Mouse (Mus musculus): ENCODE measurements at regions not wholly inside any gene's neighbourhood (a gene's known extent, or its start where the extent isn't known, plus 50 kb on each side); places are given as distances from the start of the nearest gene placed in this dataset.

DNA sequence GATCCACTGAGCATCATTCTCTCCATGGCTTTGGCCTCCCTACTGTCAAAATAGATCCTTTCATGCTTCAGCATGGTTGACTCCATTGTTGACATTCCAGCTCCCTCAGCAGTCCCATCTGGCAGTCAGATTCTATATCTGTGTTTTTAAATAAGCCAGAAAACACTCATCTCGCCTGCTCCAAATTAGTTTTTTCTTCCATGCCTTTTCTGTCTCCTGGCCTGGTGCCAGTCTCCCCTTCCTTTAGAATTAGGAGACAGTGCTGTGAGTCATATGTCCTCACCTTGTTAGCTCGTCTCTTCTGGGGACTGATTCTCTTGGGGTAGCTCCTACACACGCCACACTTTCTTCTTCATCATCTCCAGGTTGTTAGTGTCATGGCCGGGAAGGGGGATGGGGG, 302.2 kb downstream of the Cd83 start:
- 46% methylated on average over 4 of the region's 4 CpGs for WGBS
- ATAC-seq (replicated peaks; ENCODE audit: insufficient number of reproducible peaks, insufficient read depth, low FRiP score, low read depth), result no peak

DNA sequence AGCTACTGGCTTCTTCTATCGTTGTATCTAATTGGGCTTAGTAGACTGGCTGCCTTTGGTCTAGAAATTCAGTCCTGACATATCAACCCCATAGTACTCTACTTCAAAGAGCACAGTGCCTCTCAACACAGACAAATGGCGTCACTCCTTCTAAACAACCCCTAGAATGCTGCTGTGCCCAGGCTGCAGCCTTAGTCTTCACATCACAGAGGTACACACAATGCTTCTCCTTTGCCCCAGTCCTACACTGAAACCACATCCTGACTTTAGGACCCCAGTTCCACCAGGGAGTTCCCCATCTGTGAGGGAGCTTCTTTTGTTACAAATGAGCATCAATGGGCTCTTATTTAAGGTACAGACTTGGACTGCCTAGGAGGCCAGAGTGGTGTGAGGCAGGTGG, 312.6 kb downstream of the Cd83 start:
- H3K27me3 ChIP-seq, result no peaks in the 10 kb centered on the region
- H3K4me1 ChIP-seq (replicated peaks), result peaks cover 10% of the 10 kb centered on the region
- no peak overlapping the region for H3K27ac ChIP-seq
- no peak for ATAC-seq (replicated peaks; ENCODE audit: insufficient number of reproducible peaks, insufficient read depth, low FRiP score, low read depth)
- H3K9me3 ChIP-seq (replicated peaks), result no peaks in the 10 kb centered on the region
- no peak overlapping the region for H3K9ac ChIP-seq
- H3K36me3 ChIP-seq, result no peaks in the 10 kb centered on the region
- WGBS, result 73% methylated on average over 2 of the region's 2 CpGs
- no peak overlapping the region for H3K4me2 ChIP-seq
- no peak overlapping the region for H3K4me3 ChIP-seq

More for the DNA sequence above, 302.2 kb downstream of the Cd83 start:
- Histone ChIP-seq H3K9ac (no peak overlapping the region), H3K36me3 (no peaks in the 10 kb centered on the region), H3K27me3 (no peaks in the 10 kb centered on the region), H3K4me2 (no peak overlapping the region), H3K4me1 (replicated peaks) (peaks cover 16% of the 10 kb centered on the region), H3K4me3 (no peak overlapping the region), H3K9me3 (replicated peaks) (no peaks in the 10 kb centered on the region; the same call in 1 of the 2 replicates), H3K27ac (no peak overlapping the region)

DNA sequence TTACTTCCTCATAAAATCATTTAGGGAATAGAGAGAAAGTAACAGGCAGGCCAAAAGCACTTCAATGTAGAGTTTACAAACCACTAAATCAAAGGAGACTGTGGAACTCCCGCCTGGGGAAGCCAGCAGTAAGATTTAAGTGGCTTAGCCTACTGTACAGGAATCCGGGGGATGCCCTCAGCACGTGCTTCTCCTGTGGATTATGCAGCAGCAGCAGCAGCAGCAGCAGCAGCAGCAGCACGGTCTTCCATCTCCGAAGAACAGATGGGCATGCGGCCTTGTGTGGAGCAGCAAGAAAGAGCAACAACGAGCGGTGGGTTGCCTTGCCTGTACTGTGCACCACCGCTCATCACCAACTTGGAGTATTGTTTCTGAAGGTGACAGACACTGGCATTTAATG, 314.9 kb downstream of the Cd83 start:
- Histone ChIP-seq H3K9ac (no peak overlapping the region), H3K4me2 (no peak overlapping the region), H3K36me3 (no peaks in the 10 kb centered on the region), H3K27ac (no peak overlapping the region), H3K4me3 (no peak overlapping the region), H3K4me1 (replicated peaks) (peaks cover 10% of the 10 kb centered on the region), H3K9me3 (replicated peaks) (no peaks in the 10 kb centered on the region), H3K27me3 (no peaks in the 10 kb centered on the region)
- no peak for ATAC-seq (replicated peaks; ENCODE audit: insufficient number of reproducible peaks, insufficient read depth, low FRiP score, low read depth)
- WGBS, result 59% methylated on average over 9 of the region's 9 CpGs

DNA sequence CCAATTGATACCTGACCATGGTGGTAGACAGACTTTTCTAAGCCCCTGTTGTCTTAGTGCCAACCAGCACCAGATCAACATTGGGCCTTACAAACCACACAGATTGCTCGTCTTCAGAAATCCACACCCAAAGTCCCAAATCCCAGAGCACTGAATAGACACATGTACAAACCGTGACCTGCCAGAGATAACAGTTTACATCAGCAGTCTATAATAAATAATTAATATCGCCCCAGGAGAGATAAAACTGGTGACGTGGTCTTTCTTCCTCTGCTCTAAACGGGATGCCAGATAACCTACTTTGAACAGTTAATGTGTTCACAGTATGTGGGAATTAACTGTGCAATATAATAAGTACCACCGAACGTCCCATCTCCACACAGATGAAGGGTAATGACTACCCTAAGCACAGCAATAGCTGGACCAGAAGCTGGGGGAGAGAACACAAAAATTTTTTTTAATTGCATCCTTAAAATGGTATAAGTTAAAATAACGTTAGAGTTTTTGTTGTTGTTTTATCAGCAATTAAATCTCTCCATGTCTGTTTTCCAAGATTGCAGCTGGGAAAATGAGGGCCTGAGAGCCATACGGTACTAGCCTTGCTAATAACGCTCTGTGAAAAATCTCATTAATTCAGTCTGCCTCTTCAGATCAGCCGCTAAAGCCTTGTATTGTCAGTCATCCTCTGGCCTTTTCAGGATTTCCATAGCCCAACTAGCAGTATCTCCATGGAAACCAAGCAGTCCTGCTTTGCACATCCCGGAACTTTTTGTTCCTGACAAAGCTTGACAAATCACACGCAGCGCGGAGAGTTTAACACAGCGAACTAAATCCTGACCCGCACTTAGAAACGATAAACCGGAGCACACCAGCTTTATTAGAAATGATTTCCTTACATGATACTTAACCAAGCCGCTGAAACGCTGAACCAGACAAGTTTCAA, 315.8 kb downstream of the Cd83 start:
- peaks cover 10% of the 10 kb centered on the region for H3K4me1 ChIP-seq (replicated peaks)
- H3K9me3 ChIP-seq (replicated peaks), result no peaks in the 10 kb centered on the region
- no peak for ATAC-seq (replicated peaks; ENCODE audit: insufficient number of reproducible peaks, insufficient read depth, low FRiP score, low read depth)
- no peaks in the 10 kb centered on the region for H3K27me3 ChIP-seq
- H3K36me3 ChIP-seq, result no peaks in the 10 kb centered on the region
- 0 out of 2 replicates have a peak overlapping the region, but pooled peaks have one; percentile 1 for H3K4me3 ChIP-seq
- no peak overlapping the region for H3K27ac ChIP-seq
- 31% methylated on average over 21 of the region's 21 CpGs for WGBS
- peak overlapping the region; percentile 42 for H3K4me2 ChIP-seq
- no peak overlapping the region for H3K9ac ChIP-seq

DNA sequence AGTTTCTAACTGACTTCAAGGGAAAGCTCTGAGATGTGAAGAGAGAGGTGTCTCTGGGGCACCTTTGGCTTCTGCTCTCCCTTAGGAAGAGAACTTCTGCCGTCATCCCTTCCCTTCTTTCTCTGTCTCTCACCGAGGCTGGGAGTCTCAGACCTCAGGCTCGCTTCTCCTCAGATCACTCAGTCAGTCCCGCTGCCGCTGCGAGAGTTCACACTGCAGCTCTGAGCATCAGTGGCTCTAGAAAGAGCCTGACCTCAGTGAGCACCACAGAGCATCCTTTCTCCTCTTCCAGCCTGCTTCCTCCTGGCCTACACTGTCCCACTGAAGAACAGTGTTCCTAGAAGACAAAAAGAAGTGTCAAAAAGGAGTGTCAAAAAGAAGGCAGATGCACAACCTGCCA, 316.6 kb downstream of the Cd83 start:
- no peak overlapping the region for H3K4me3 ChIP-seq
- no peak overlapping the region for H3K9ac ChIP-seq
- 37% methylated on average over 6 of the region's 6 CpGs for WGBS

DNA sequence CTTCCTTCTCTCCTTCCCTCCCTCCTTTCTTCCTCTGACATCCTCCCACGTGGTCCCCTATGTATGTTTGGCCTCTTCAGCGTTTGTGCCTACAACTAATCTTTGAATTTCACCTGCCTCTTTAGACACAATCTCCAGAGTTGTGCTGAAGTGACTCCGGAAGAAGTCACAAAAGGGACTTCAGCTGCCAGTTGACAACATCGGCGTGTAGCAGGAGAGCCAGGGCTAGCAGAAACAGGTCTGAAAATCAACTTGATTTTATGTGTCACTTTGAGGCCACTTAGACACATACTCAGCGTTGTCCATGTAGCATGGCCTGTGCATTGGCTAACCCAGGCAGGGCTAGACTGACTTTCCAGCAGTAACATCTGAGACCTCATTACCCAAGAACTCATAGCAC, 317.2 kb downstream of the Cd83 start:
- ATAC-seq (replicated peaks; ENCODE audit: insufficient number of reproducible peaks, insufficient read depth, low FRiP score, low read depth), result no peak
- Histone ChIP-seq H3K4me3 (no peak overlapping the region), H3K4me2 (no peak overlapping the region), H3K4me1 (replicated peaks) (peaks cover 10% of the 10 kb centered on the region), H3K9me3 (replicated peaks) (no peaks in the 10 kb centered on the region), H3K36me3 (no peaks in the 10 kb centered on the region), H3K9ac (no peak overlapping the region), H3K27me3 (no peaks in the 10 kb centered on the region), H3K27ac (no peak overlapping the region)
- WGBS, result 66% methylated on average over 6 of the region's 6 CpGs

More for the DNA sequence above, 316.6 kb downstream of the Cd83 start:
- H3K36me3 ChIP-seq, result no peaks in the 10 kb centered on the region
- ATAC-seq (replicated peaks; ENCODE audit: insufficient number of reproducible peaks, insufficient read depth, low FRiP score, low read depth), result no peak
- peak overlapping the region; percentile 42 for H3K4me2 ChIP-seq
- no peaks in the 10 kb centered on the region for H3K9me3 ChIP-seq (replicated peaks)
- H3K27me3 ChIP-seq, result no peaks in the 10 kb centered on the region
- H3K27ac ChIP-seq, result no peak overlapping the region
- H3K4me1 ChIP-seq (replicated peaks), result peaks cover 10% of the 10 kb centered on the region

DNA sequence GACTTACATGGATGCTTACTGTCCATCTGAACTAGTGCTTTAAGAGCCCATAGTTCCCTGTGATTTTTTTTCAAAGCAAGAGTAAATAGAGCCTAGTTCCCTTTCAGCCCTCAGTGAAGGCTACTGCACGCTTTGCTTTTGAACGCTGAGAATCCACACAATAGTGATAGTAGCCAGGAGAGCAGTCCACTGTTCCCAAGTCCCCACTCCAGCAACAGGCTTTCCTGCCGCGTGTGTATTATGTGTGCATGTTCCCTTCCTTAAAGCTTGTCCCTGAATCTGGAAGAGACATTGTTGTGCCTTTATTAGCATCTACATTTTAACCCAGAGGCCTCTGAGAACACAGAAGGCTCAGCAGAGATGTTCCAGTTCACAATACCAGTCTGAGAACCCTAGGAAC, 317.7 kb downstream of the Cd83 start:
- Histone ChIP-seq H3K9ac (no peak overlapping the region), H3K27me3 (no peaks in the 10 kb centered on the region), H3K27ac (no peak overlapping the region), H3K36me3 (no peaks in the 10 kb centered on the region), H3K4me2 (no peak overlapping the region), H3K9me3 (replicated peaks) (no peaks in the 10 kb centered on the region), H3K4me1 (replicated peaks) (peaks cover 10% of the 10 kb centered on the region), H3K4me3 (no peak overlapping the region)
- no peak for ATAC-seq (replicated peaks; ENCODE audit: insufficient number of reproducible peaks, insufficient read depth, low FRiP score, low read depth)
- 77% methylated on average over 4 of the region's 4 CpGs for WGBS

DNA sequence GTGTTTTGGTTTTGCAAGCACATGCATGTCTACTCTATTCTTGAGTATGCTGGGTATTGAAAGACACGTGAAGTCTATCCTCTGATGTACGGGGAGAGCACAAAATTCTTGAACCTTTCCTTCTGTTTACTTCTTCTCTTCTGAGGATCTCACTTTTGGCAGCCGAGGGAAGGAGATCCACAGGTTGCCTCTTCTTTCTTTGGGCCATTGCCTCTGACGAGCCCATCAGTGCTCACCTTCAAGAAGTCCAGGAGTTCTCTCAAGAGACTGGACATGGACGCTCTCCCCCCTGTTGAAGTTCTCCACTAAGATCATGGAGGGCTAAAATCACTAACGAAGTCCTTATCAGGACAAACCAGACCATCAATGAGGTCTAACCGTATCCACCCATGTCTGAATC, 318.8 kb downstream of the Cd83 start:
- ATAC-seq (replicated peaks; ENCODE audit: insufficient number of reproducible peaks, insufficient read depth, low FRiP score, low read depth), result no peak
- Histone ChIP-seq H3K36me3 (no peaks in the 10 kb centered on the region), H3K4me3 (no peak overlapping the region), H3K4me1 (replicated peaks) (peaks cover 10% of the 10 kb centered on the region), H3K9me3 (replicated peaks) (no peaks in the 10 kb centered on the region), H3K9ac (no peak overlapping the region), H3K4me2 (no peak overlapping the region), H3K27me3 (no peaks in the 10 kb centered on the region), H3K27ac (no peak overlapping the region)
- 92% methylated on average over 7 of the region's 7 CpGs for WGBS

DNA sequence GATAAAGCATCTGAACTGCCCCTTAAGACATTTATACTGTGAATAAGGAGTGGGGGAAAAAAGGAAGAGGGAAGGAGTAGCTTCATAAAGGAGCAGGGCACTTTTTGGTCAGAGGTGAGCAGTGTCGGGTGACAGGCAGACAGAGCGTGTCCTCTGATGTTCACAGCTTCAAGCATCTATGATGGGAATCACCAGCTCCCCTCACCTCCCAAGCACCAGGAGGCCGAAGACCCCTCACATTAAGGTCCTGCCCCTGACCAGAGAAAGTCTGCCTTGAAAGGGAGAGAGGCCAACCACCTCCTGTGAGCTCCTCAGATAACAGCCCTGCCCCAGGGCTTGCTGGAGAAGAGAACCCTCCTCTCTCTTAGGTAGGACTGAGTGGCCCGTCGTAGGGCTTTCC, 320.6 kb downstream of the Cd83 start:
- Histone ChIP-seq H3K4me3 (no peak overlapping the region), H3K27me3 (no peaks in the 10 kb centered on the region), H3K9me3 (replicated peaks) (no peaks in the 10 kb centered on the region), H3K36me3 (no peaks in the 10 kb centered on the region), H3K27ac (no peak overlapping the region), H3K4me2 (no peak overlapping the region), H3K4me1 (replicated peaks) (peaks cover 7% of the 10 kb centered on the region), H3K9ac (no peak overlapping the region)
- ATAC-seq (replicated peaks; ENCODE audit: insufficient number of reproducible peaks, insufficient read depth, low FRiP score, low read depth), result no peak
- 51% methylated on average over 5 of the region's 5 CpGs for WGBS

DNA sequence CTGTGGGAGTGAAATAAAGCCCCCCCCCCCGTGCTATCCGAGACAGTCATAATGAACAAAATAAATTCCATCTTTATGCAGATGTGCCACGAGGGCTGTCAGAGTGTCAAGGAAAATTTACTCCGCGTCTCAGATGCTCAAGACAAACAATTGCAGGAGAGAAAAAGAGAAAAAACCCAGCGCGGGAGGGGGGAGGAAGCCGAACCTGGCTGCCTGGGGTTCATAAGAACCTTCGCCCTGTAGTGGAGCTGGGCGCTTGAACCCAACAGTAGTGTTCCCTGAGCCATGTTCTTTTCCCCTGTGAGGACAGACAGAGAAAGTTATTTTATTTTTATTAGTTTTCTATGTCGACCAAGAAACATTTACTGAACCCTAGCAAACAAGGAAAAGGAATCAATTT, 324.1 kb downstream of the Cd83 start:
- 78% methylated on average over 11 of the region's 11 CpGs for WGBS
- no peak overlapping the region for H3K4me2 ChIP-seq
- ATAC-seq (replicated peaks; ENCODE audit: insufficient number of reproducible peaks, insufficient read depth, low FRiP score, low read depth), result no peak
- H3K27ac ChIP-seq, result no peak overlapping the region
- no peaks in the 10 kb centered on the region for H3K4me1 ChIP-seq (replicated peaks)
- no peaks in the 10 kb centered on the region for H3K9me3 ChIP-seq (replicated peaks)
- no peak overlapping the region for H3K4me3 ChIP-seq
- H3K9ac ChIP-seq, result no peak overlapping the region
- H3K36me3 ChIP-seq, result no peaks in the 10 kb centered on the region
- H3K27me3 ChIP-seq, result no peaks in the 10 kb centered on the region

DNA sequence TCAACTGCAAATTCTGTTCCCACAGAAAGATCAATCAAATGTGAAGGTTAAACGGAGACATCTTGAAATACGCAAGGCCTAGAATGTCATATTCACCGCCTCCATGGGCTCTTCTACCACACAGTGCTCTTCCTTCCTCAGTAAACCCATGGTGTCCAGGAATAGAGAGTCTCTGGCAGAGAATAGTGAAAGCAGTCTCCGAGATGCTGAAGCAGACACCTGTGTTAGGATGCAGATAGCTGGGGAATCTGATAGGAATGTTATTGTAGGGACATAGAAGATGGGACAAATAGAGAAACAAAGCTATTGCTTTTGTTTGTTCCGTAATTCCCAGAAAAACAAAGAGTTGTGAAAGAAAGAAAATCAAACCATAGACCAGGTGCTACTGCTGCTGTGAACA, 328.5 kb downstream of the Cd83 start:
- Histone ChIP-seq H3K27ac (no peak overlapping the region), H3K36me3 (no peaks in the 10 kb centered on the region), H3K4me3 (no peak overlapping the region), H3K4me2 (no peak overlapping the region), H3K4me1 (replicated peaks) (no peaks in the 10 kb centered on the region), H3K9me3 (replicated peaks) (no peaks in the 10 kb centered on the region), H3K27me3 (no peaks in the 10 kb centered on the region), H3K9ac (no peak overlapping the region)
- no peak for ATAC-seq (replicated peaks; ENCODE audit: insufficient number of reproducible peaks, insufficient read depth, low FRiP score, low read depth)
- 86% methylated on average over 5 of the region's 5 CpGs for WGBS

DNA sequence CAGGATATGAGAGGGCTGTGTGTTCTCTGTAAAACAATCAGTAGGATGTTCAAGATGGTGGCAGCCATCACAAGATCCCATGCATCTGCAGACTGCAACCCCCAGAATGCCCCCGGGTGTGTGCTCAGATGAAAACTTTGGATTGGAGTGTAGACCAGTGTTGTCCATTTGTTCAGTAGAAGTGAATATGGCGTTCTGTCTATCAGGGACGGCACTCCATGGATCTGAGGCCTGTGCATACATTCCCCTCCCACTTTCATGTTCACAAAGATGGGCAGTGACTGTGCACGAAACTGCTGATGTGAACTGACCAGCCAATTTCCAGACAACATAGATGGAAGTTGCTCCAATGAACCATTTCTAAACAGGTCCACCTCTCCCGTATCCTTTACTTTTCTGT, 330.3 kb downstream of the Cd83 start:
- no peak overlapping the region for H3K9ac ChIP-seq
- H3K4me2 ChIP-seq, result no peak overlapping the region
- H3K4me3 ChIP-seq, result no peak overlapping the region
- 90% methylated on average over 5 of the region's 5 CpGs for WGBS
- H3K36me3 ChIP-seq, result no peaks in the 10 kb centered on the region
- ATAC-seq (replicated peaks; ENCODE audit: insufficient number of reproducible peaks, insufficient read depth, low FRiP score, low read depth), result no peak
- no peak overlapping the region for H3K27ac ChIP-seq
- no peaks in the 10 kb centered on the region for H3K4me1 ChIP-seq (replicated peaks)
- no peaks in the 10 kb centered on the region for H3K27me3 ChIP-seq
- no peaks in the 10 kb centered on the region for H3K9me3 ChIP-seq (replicated peaks)

All from heart, embryonic 15.5 days (tissue).